Mouse (Mus musculus) layer of hippocampus, adult 18-20 months (tissue): ENCODE measurements around the gene Inpp4b. TPM values are rescaled to one million over a fixed set of nuclear protein-coding genes. Genes with fewer than 3 reads are reported as not detected.
"Not testable (repeated sequence)": the region's sequence is repeated elsewhere in the genome, so short reads cannot be mapped to it uniquely, and the experiment has no call there.

Experiments used
- DNase-seq, 2 experiments: peaks; one replicate each; pipeline ENCODE4 v3.0.0; 2022; ENCODE audit warnings: low spot score in 2 of 2
- total RNA-seq, 2 experiments: library from RNA; stranded (reverse); gene quantifications; 2 replicates each; pipeline ENCODE4 v1.2.3; 2021

Gene Inpp4b
- total RNA-seq, 2 experiments from 2014 or later, result 10.4 to 10.9 TPM

DNA sequence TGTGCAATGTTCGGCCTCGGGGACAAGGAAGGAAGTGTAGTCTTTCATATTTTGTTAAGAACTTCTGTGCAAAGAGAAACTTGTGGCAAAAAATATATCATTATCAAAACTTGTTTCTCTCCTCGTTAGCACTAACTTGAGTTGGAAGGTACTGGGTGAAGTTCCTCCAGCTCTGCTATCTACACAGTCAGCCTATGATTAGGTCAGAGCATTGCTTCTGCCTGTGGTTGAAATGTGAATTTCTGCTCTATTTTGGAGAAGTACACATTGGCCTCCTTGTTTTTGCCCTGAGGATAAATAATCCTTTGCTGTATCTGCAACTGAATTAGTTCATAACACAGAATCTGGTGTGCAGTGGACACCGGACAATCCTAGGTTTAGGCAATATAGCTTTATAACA, 431.7 kb downstream of the Inpp4b start:
- DNase-seq, result no peak

- no peak for DNase-seq
Observed at GRCm38 (mm10) chr8:81774454-81774853, 432.1 kb downstream of the Inpp4b start.

GRCm38 (mm10) chr8:81776516-81777237, 434.3 kb downstream of the Inpp4b start:
- peak; percentile 12 to 41 for DNase-seq

DNA sequence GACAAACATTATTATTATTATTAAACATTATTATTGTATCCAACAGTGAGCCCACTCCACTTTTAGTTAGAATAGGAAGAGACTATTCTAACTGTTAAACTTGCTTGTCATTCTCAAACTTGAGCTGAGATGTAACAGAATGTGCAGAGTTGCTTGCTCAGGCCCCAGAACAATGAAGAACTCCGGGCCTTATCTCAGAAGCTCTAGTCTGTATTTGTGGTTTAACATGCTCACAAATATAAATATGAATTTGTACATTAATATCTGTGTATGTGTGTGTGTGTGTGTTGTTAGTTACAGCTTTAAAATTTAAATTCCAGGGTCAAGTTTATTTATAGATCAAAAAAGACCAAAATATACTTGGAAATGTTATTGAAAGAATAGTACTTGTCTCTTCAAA, 435.3 kb downstream of the Inpp4b start:
- no peak for DNase-seq

GRCm38 (mm10) chr8:81779440-81779839, 437.1 kb downstream of the Inpp4b start:
- DNase-seq, result no peak

- no peak for DNase-seq
Observed at GRCm38 (mm10) chr8:81780166-81780565, 437.8 kb downstream of the Inpp4b start.

DNA sequence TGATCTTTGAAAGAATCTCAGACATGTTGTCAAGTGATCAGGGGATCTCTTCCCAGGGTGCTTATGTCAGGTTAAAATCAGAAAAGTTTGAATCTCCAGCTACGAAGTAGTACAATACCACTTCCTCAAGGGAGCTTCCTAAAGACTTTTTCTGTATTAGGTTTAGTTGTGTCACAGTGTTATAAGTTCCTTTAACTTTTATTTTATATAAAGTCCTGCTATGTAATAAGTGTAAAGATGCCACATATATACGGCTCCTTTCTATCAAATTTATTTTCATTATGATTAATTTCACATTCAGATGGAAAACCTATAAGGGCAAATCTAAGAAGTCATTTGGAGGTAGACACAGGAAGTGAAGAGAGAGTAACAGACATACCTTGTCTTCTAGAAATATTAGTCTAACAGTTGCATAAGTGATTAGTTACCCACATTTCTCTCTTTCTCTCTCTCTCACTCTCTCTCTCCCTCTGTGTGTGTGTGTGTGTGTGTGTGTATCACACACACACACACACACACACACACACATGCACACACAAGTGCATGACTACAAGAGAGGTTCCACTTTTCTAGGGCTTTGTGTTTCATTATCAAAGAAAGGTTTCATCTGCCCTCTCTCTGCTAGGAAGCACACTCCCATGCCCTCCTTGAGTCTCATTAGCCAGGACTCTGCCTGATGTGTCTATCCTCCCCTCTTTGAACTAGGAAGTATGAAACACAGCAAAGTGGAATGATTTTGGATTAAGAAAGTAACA, 438.7 kb downstream of the Inpp4b start:
- no peak for DNase-seq

- DNase-seq, result no peak
Observed at GRCm38 (mm10) chr8:81782781-81783180, 440.4 kb downstream of the Inpp4b start.

GRCm38 (mm10) chr8:81784775-81785174, 442.4 kb downstream of the Inpp4b start:
- DNase-seq, result no peak

GRCm38 (mm10) chr8:81788498-81788897, 446.1 kb downstream of the Inpp4b start:
- DNase-seq, result no peak

DNA sequence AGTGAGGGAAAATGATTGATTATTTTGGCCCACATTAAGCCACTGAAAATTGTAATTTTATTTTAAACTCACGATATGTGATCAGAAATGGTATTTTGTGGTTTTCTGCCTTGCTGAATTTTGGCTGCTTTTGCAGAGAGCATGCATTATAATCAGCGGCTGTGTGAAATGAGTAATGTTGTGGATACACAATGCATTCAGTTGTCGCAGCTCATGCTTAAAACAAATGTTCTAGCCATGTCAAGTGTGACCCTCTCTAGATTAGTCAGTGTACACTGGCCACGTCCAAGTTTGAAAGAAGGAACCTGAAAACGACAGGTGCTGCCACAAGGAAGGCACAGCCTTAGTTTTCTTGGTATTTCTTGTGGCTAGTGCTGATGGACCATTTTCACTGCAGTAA, 450.3 kb downstream of the Inpp4b start:
- DNase-seq, result no peak

- no peak for DNase-seq
Observed at GRCm38 (mm10) chr8:81798501-81798900, 456.1 kb downstream of the Inpp4b start.

DNA sequence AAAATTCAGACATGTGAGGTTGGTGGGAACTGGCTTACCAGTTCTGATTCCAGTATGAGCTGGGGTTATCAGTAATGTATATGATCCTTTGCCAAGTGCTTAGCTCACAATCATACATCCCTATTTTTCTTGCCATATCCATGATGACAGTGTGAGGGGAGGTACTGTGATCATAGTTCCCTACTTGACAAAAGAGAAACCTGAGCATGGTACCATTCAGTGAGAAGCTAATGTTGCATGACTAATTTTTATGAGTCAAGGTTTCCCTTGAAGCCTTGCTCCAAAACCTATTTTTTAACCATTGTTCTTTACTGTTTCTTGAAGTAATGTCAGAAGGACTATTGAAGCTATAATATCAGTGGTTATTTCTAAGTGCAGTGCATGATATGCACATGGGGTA, 458.4 kb downstream of the Inpp4b start:
- DNase-seq, result no peak

DNA sequence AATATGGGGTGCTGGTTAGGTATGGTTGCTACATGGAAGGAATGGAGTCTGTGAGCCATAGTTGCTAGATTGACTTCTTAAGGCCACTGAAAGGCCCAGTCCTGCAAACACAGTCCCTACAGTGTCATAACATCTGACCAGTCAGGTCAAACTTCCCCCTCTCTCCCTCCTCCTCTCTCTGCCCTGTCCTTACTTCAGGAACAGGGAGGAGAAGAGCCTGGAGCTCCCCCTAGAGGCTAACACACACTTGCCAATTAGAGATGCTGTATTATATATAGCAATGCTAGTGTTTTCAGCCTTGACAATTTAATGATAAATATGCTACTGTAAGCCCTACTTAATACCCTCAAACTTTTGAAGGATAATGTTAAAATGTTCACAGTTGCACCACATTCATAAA, 464.4 kb downstream of the Inpp4b start:
- DNase-seq, result peak in 1 of 2 experiments; percentile 72

DNA sequence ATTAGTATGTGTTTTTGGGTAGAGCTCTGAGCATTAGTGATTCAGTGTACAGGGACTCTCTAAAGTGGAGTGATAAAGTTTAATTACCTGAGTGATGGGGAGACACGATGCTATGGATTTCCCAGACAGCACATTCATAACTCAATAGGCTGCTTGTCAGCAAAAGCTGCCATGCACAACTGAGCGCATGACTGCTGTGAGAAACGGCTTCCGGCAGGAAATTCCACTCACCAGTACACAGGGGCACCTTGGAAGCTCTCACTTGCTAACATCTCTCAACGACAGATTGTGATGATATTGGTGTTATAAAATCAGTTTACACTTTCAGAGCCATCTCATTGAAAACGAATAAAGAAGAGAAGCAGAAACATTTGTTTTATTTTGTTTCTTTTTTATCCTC, 465.2 kb downstream of the Inpp4b start:
- DNase-seq, result no peak

GRCm38 (mm10) chr8:81808406-81808805, 466.1 kb downstream of the Inpp4b start:
- DNase-seq, result no peak

GRCm38 (mm10) chr8:81809414-81809813, 467.1 kb downstream of the Inpp4b start:
- DNase-seq, result not testable (repeated sequence)

GRCm38 (mm10) chr8:81812051-81812751, 469.8 kb downstream of the Inpp4b start:
- peak in 1 of 2 experiments; percentile 21 for DNase-seq

DNA sequence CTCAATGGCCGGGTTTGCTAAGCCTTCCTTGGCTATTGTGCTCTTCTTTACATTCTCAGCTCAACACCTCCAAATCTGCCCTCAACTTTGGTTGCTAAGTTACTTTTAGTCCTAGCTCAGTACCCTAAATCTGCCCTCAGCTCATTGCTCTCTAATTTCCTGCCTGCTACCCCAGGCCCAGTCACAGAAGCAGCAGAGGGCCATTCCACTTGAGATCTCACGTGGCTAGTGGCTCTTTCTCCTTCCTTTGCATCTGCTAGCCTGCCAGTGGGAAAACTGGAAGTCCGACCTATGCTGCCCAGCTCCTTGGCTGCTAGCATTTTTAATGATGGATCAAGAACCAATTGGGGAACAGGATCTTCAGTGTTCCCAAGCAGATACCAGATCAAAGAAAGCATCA, 472.4 kb downstream of the Inpp4b start:
- DNase-seq, result no peak

- no peak for DNase-seq
Observed at GRCm38 (mm10) chr8:81815551-81815950, 473.2 kb downstream of the Inpp4b start.

DNA sequence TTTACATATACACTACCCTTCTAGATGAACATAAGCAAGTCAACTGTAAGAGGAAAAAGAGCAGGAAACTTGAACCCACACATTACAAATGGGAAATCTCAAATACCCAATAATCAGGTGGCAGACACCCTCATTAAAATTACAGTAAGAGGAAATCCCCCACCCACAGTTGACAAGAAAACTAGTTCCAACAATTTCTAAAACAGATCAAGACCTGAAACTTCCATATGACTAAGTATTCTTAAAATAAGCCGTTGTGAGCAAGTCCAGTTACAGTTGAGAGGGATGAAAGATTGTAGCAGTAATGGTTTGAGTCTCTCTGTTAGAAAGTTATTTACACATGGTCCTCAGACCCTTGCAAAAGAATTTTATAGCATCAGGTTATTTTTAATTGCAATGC, 480.8 kb downstream of the Inpp4b start:
- no peak for DNase-seq

DNA sequence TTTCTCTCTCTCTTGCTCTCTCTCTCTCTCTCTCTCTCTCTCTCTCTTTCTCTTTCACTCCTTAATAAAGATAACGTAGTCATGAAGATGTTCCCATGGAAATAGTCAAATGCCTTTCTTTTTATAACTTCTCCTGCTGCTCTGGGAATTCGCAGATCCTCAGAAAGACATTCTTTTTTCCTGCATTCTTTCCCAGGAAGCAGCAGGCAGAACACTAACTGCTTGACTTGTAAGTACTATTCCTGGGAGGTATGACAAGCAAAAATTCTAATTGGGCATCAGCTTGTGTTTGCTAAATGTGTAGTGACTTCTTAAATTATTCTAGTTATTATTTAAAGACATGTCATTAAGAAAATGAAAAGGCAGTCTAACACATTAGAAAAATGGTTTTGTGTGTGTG, 482.6 kb downstream of the Inpp4b start:
- DNase-seq, result no peak
